Mouse (Mus musculus): Measurements from ENCODE around the gene Ccdc38. TPM values are rescaled to one million over a fixed set of nuclear protein-coding genes. Genes with fewer than 3 reads are reported as not detected.

Ccdc38 gene
- polyA plus RNA-seq, 1 experiment: 137 TPM

GRCm38 (mm10) chr10:93623725-93624124, 83.3 kb downstream of the Ccdc38 start:
- H3K27ac ChIP-seq (ENCODE audit: control insufficient read depth, insufficient read depth, low read depth, low read length): no peak overlapping the region
- H3K27me3 ChIP-seq (ENCODE audit: control insufficient read depth, insufficient read depth, low read length): no peaks in the 10 kb centered on the region
- H3K4me1 ChIP-seq (ENCODE audit: control insufficient read depth, insufficient read depth, low read length): no peaks in the 10 kb centered on the region
- no peak for TF ChIP-seq CTCF (IDR thresholded peaks at IDR 0.05; ENCODE audit: control insufficient read depth, insufficient read depth, insufficient replicate concordance, low read depth, low read length)
- TF ChIP-seq POLR2A (IDR thresholded peaks at IDR 0.05; ENCODE audit: control insufficient read depth, low read depth, low read length): no peak
- no peaks in the 10 kb centered on the region for H3K36me3 ChIP-seq (ENCODE audit: control insufficient read depth, insufficient read depth, low read length)
- no peak overlapping the region for H3K4me3 ChIP-seq (ENCODE audit: control insufficient read depth, low read depth, low read length)

- no peaks in the 10 kb centered on the region for H3K27me3 ChIP-seq (ENCODE audit: control insufficient read depth, insufficient read depth, low read length)
- H3K27ac ChIP-seq (ENCODE audit: control insufficient read depth, insufficient read depth, low read depth, low read length): no peak overlapping the region
- no peak for TF ChIP-seq CTCF (IDR thresholded peaks at IDR 0.05; ENCODE audit: control insufficient read depth, insufficient read depth, insufficient replicate concordance, low read depth, low read length)
- TF ChIP-seq POLR2A (IDR thresholded peaks at IDR 0.05; ENCODE audit: control insufficient read depth, low read depth, low read length): no peak
- no peak overlapping the region for H3K4me3 ChIP-seq (ENCODE audit: control insufficient read depth, low read depth, low read length)
- no peaks in the 10 kb centered on the region for H3K36me3 ChIP-seq (ENCODE audit: control insufficient read depth, insufficient read depth, low read length)
- no peaks in the 10 kb centered on the region for H3K4me1 ChIP-seq (ENCODE audit: control insufficient read depth, insufficient read depth, low read length)
These were observed 83.7 kb downstream of the Ccdc38 start for GRCm38 (mm10) chr10:93624151-93624550.

GRCm38 (mm10) chr10:93630310-93630709, 89.9 kb downstream of the Ccdc38 start:
- Histone ChIP-seq H3K27ac (ENCODE audit: control insufficient read depth, insufficient read depth, low read depth, low read length) (no peak overlapping the region), H3K27me3 (ENCODE audit: control insufficient read depth, insufficient read depth, low read length) (no peaks in the 10 kb centered on the region), H3K4me1 (ENCODE audit: control insufficient read depth, insufficient read depth, low read length) (no peaks in the 10 kb centered on the region), H3K4me3 (ENCODE audit: control insufficient read depth, low read depth, low read length) (no peak overlapping the region), H3K36me3 (ENCODE audit: control insufficient read depth, insufficient read depth, low read length) (no peaks in the 10 kb centered on the region)
- TF ChIP-seq POLR2A (IDR thresholded peaks at IDR 0.05; ENCODE audit: control insufficient read depth, low read depth, low read length): no peak
- TF ChIP-seq CTCF (IDR thresholded peaks at IDR 0.05; ENCODE audit: control insufficient read depth, insufficient read depth, insufficient replicate concordance, low read depth, low read length): no peak

- TF ChIP-seq CTCF (IDR thresholded peaks at IDR 0.05; ENCODE audit: control insufficient read depth, insufficient read depth, insufficient replicate concordance, low read depth, low read length): no peak
- no peak overlapping the region for H3K4me3 ChIP-seq (ENCODE audit: control insufficient read depth, low read depth, low read length)
- no peaks in the 10 kb centered on the region for H3K27me3 ChIP-seq (ENCODE audit: control insufficient read depth, insufficient read depth, low read length)
- H3K27ac ChIP-seq (ENCODE audit: control insufficient read depth, insufficient read depth, low read depth, low read length): no peak overlapping the region
- H3K4me1 ChIP-seq (ENCODE audit: control insufficient read depth, insufficient read depth, low read length): no peaks in the 10 kb centered on the region
- H3K36me3 ChIP-seq (ENCODE audit: control insufficient read depth, insufficient read depth, low read length): no peaks in the 10 kb centered on the region
These were observed 91.7 kb downstream of the Ccdc38 start for GRCm38 (mm10) chr10:93632086-93632485.

- no peak overlapping the region for H3K4me3 ChIP-seq (ENCODE audit: control insufficient read depth, low read depth, low read length)
- TF ChIP-seq POLR2A (IDR thresholded peaks at IDR 0.05; ENCODE audit: control insufficient read depth, low read depth, low read length) (no peak), CTCF (IDR thresholded peaks at IDR 0.05; ENCODE audit: control insufficient read depth, insufficient read depth, insufficient replicate concordance, low read depth, low read length) (no peak)
- H3K27ac ChIP-seq (ENCODE audit: control insufficient read depth, insufficient read depth, low read depth, low read length): no peak overlapping the region
- H3K4me1 ChIP-seq (ENCODE audit: control insufficient read depth, insufficient read depth, low read length): no peaks in the 10 kb centered on the region
- no peaks in the 10 kb centered on the region for H3K36me3 ChIP-seq (ENCODE audit: control insufficient read depth, insufficient read depth, low read length)
- no peaks in the 10 kb centered on the region for H3K27me3 ChIP-seq (ENCODE audit: control insufficient read depth, insufficient read depth, low read length)
These were observed 93.1 kb downstream of the Ccdc38 start for GRCm38 (mm10) chr10:93633563-93633962.

Other genes starting within 250 kb of the Ccdc38 start
- gene Elk3, start 229.5 kb upstream of the Ccdc38 start, polyA plus RNA-seq (2012; rRNA removed): 2.2 and 2.9 TPM in 2 replicates
- gene Lta4h, start 87.2 kb upstream of the Ccdc38 start, polyA plus RNA-seq (2012; rRNA removed): 15.6 and 16.8 TPM in 2 replicates
- 1.3 and 1.6 TPM in 2 replicates for gene Hal, start 51.9 kb upstream of the Ccdc38 start, polyA plus RNA-seq (2012; rRNA removed)
- 0.07 TPM in 1 of 2 replicates, not detected in the other for gene Amdhd1, start 599 bp upstream of the Ccdc38 start, polyA plus RNA-seq (2012; rRNA removed)
- gene Snrpf, start 49.1 kb downstream of the Ccdc38 start, polyA plus RNA-seq (2012; rRNA removed): 65.2 and 67.0 TPM in 2 replicates
- gene Ntn4, start 100.0 kb downstream of the Ccdc38 start, polyA plus RNA-seq (2012; rRNA removed): 2.7 and 3.2 TPM in 2 replicates